Mouse (Mus musculus): Measurements from ENCODE around the gene E430018J23Rik. TPM values are rescaled to one million over a fixed set of nuclear protein-coding genes. Genes with fewer than 3 reads are reported as not detected.
A peak's percentile ranks its signal among the peaks of the same experiment; 100 is the strongest.
"Not testable (repeated sequence)": the region's sequence is repeated elsewhere in the genome, so short reads cannot be mapped to it uniquely, and the experiment has no call there.

The E430018J23Rik gene
- polyA plus RNA-seq, 1 experiment = 7.6 TPM

DNA sequence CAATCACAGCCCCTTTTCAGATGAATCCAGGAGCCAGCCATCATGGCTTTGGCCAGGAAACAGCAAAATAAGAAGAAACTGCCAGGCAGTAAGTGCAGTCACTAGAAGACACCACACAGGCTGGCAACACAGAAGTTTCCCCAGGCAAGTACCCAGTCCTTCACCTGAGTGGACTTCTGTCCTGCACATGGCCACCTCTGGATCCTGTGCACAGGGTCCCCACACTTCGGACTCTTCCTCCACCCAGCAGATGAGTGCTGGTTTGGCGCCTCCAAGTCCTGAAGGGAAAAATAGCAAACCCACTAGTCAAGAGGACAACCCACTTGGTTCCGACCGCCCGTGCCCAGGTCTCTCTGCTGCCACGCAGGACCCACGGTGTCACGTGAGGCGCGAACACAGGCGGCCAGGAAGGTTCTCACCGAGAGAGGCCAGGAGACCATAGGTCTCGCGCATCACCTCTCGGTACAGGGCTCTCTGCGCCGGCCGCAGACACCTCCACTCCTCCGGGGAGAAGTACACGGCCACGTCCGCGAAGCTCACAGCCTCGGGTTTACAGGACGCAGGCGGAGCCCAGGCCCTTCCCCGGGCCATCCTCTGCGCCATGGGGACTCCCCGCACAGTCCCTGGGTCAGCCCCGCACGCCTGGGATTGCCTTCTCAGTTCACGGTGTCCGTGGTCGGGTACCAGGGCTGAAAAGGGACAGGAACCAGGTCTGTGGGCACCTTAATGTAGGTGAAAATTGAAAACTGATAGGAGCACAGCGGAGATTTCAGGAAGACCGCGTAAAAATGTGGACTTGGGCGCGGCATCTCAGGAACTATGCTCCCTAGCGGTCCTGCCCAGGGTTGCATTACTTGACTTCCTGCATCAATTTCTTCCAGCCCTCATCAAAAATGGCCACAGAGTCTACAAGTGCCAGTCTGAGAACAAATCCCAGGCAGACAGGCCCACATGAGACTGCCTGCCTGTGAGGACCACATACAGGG lies 12.9 kb upstream of the E430018J23Rik start, which contains the start of gene Zfp764:
Gene Zfp764, minus strand, starts transcription at position 821 of the 986 bp plus-strand sequence.
- H3K4me1 ChIP-seq (ENCODE audit: control insufficient read depth, insufficient read depth, low read length) = not testable (repeated sequence)
- 3% methylated on average over 40 of the region's 40 CpGs for WGBS
- TF ChIP-seq POLR2A (IDR thresholded peaks at IDR 0.05; ENCODE audit: borderline replicate concordance, extremely low read depth, low read depth, low read length) (peak; percentile 81; the same call in 1 of the 2 replicates), CTCF (IDR thresholded peaks at IDR 0.05; ENCODE audit: insufficient read depth, low read length) (peak; percentile 80)
- H3K4me3 ChIP-seq (replicated peaks; ENCODE audit: extremely low read depth, low read depth, low read length) = peak within 1 kb of the TSS; percentile 62
- DNase-seq = peak; percentile 86

DNA sequence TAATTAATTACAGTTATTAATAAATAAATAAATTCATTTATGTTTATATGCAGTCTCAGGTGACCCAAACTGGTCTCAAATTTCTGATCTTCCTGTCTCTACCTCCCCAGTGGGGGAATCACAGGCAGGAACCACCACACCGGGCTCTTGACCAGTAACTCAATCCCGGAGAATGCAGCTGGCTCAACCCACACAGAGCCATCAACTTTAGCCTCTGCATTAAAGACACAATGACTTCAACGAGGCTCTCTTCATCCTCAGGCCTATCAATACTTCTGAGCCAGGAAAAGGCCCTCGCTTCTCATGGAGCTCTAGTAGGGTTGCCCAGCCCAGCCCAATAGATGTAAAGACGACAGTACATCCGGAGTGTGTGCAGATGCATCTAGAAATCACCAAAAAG lies 10.7 kb upstream of the E430018J23Rik start:
- H3K4me3 ChIP-seq (replicated peaks; ENCODE audit: extremely low read depth, low read depth, low read length); DNase-seq; H3K4me1 ChIP-seq (ENCODE audit: control insufficient read depth, insufficient read depth, low read length): not testable (repeated sequence)
- WGBS = 95% methylated on average over 6 of the region's 6 CpGs

DNA sequence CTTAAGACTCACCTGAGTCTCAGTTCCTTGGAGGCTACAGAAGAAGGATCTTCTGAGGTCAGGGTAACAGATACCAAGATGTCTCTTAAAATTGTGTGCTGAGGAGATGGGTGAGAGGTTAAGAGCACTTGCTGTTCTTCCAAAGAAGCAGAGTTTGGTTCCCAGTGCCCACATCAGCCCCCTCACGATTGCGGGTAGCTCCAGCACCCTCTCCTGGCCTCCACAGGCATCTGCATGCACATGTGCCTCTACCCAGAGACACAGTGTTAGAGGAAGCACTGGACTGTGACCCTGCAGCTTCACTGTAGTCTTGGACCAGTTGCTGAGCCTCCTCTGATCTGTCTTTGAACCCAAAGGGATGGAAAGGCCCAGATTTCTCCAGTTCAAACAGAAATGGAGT lies 9.6 kb upstream of the E430018J23Rik start:
- WGBS = 42% methylated on average over 2 of the region's 2 CpGs
- Histone ChIP-seq H3K4me3 (replicated peaks; ENCODE audit: extremely low read depth, low read depth, low read length) (no peak overlapping the region), H3K4me1 (ENCODE audit: control insufficient read depth, insufficient read depth, low read length) (peaks cover 5% of the 10 kb centered on the region; the same call in 1 of the 2 replicates)
- DNase-seq = no peak
- no peak for TF ChIP-seq POLR2A (IDR thresholded peaks at IDR 0.05; ENCODE audit: borderline replicate concordance, extremely low read depth, low read depth, low read length)
- TF ChIP-seq CTCF (IDR thresholded peaks at IDR 0.05; ENCODE audit: insufficient read depth, low read length) = peak; percentile 11; the same call in 1 of the 2 replicates

- DNase-seq = no peak
- TF ChIP-seq POLR2A (IDR thresholded peaks at IDR 0.05; ENCODE audit: borderline replicate concordance, extremely low read depth, low read depth, low read length) = no peak
- TF ChIP-seq CTCF (IDR thresholded peaks at IDR 0.05; ENCODE audit: insufficient read depth, low read length) = no peak
- Histone ChIP-seq H3K4me3 (replicated peaks; ENCODE audit: extremely low read depth, low read depth, low read length) (no peak overlapping the region), H3K4me1 (ENCODE audit: control insufficient read depth, insufficient read depth, low read length) (no peaks in the 10 kb centered on the region)
- 55% methylated on average over 3 of the region's 3 CpGs for WGBS
Measured at GRCm38 (mm10) chr7:127400355-127400754, 6.9 kb upstream of the E430018J23Rik start.

DNA sequence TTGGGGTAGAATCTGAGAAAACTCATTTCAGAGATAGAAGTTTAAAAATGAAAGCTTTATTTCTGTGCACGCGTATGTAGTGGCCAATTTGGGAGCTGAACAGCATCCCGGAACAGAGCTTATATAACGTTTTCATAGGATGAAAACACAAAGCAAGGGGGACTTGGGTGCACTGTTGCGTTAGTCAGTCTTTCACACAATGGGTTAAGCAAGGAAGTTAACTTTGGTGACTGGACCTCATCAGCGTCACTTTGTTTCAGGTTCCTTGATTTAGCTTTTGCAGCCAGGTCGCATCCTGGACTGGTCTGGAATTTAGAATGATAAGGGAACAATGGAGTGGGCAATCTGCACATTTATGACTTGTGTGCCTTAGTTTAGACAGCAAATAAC lies 510 bp upstream of the E430018J23Rik start:
- Histone ChIP-seq H3K4me1 (ENCODE audit: control insufficient read depth, insufficient read depth, low read length) (peaks cover 9% of the 10 kb centered on the region; the same call in 1 of the 2 replicates), H3K4me3 (replicated peaks; ENCODE audit: extremely low read depth, low read depth, low read length) (peak overlapping the region; percentile 73)
- WGBS = 2% methylated on average over 7 of the region's 7 CpGs
- DNase-seq = no peak
- TF ChIP-seq CTCF (IDR thresholded peaks at IDR 0.05; ENCODE audit: insufficient read depth, low read length) (no peak), POLR2A (IDR thresholded peaks at IDR 0.05; ENCODE audit: borderline replicate concordance, extremely low read depth, low read depth, low read length) (no peak)

- DNase-seq = no peak
- Histone ChIP-seq H3K4me3 (replicated peaks; ENCODE audit: extremely low read depth, low read depth, low read length) (no peak overlapping the region), H3K4me1 (ENCODE audit: control insufficient read depth, insufficient read depth, low read length) (peaks cover 9% of the 10 kb centered on the region; the same call in 1 of the 2 replicates)
- TF ChIP-seq CTCF (IDR thresholded peaks at IDR 0.05; ENCODE audit: insufficient read depth, low read length) (no peak), POLR2A (IDR thresholded peaks at IDR 0.05; ENCODE audit: borderline replicate concordance, extremely low read depth, low read depth, low read length) (no peak)
- 77% methylated on average over 8 of the region's 8 CpGs for WGBS
Measured at GRCm38 (mm10) chr7:127392251-127392824, 1.1 kb downstream of the E430018J23Rik start.

DNA sequence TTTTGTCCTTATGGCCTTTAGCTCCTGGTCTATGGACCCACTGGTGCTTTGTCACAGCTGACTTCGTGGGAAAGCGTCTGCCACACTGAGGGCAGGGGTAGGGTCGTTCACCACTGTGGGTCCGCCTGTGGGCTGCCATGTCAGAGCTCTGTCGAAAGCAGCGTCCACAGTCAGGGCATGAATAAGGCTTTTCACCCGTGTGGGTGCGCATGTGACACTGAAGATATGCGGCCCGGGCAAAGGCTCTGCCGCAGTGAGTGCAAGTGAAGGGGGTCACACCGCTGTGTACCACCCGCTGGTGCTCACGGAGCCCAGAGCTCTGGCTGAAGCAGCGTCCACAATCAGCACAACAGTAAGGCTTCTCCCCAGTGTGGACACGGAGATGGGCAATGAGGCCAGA lies 1.9 kb downstream of the E430018J23Rik start:
- TF ChIP-seq POLR2A (IDR thresholded peaks at IDR 0.05; ENCODE audit: borderline replicate concordance, extremely low read depth, low read depth, low read length) (no peak), CTCF (IDR thresholded peaks at IDR 0.05; ENCODE audit: insufficient read depth, low read length) (no peak)
- H3K4me3 ChIP-seq (replicated peaks; ENCODE audit: extremely low read depth, low read depth, low read length) = no peak overlapping the region
- no peak for DNase-seq
- H3K4me1 ChIP-seq (ENCODE audit: control insufficient read depth, insufficient read depth, low read length) = peaks cover 9% of the 10 kb centered on the region; the same call in 1 of the 2 replicates
- 95% methylated on average over 16 of the region's 16 CpGs for WGBS

GRCm38 (mm10) chr7:127390306-127390705 lies 3.1 kb downstream of the E430018J23Rik start:
- Histone ChIP-seq H3K4me3 (replicated peaks; ENCODE audit: extremely low read depth, low read depth, low read length) (no peak overlapping the region), H3K4me1 (ENCODE audit: control insufficient read depth, insufficient read depth, low read length) (peaks cover 9% of the 10 kb centered on the region; the same call in 1 of the 2 replicates)
- WGBS = 79% methylated on average over 7 of the region's 7 CpGs
- no peak for DNase-seq
- TF ChIP-seq POLR2A (IDR thresholded peaks at IDR 0.05; ENCODE audit: borderline replicate concordance, extremely low read depth, low read depth, low read length) = no peak
- TF ChIP-seq CTCF (IDR thresholded peaks at IDR 0.05; ENCODE audit: insufficient read depth, low read length) = no peak

- DNase-seq; H3K4me1 ChIP-seq (ENCODE audit: control insufficient read depth, insufficient read depth, low read length); H3K4me3 ChIP-seq (replicated peaks; ENCODE audit: extremely low read depth, low read depth, low read length): not testable (repeated sequence)
Measured at GRCm38 (mm10) chr7:127388201-127388600, 5.2 kb downstream of the E430018J23Rik start.
